Mouse (Mus musculus) forebrain, embryonic 10.5 days (tissue): ENCODE results near the gene Chad. TPM values are rescaled to one million over a fixed set of nuclear protein-coding genes. Genes with fewer than 3 reads are reported as not detected.

ENCODE experiments used
- DNase-seq: peaks from one replicate; pipeline ENCODE4 v3.0.0-alpha.2; 2017; ENCODE audit warnings: low spot score; ENCODE audit errors: extremely low spot score
- H3K27ac ChIP-seq: fragments of 300-500 bp; sonication (generic); 2 replicates; pipeline ENCODE4 v1.5.1; 2016; ENCODE audit warnings: mild to moderate bottlenecking
- H3K27me3 ChIP-seq: fragments of 300-500 bp; sonication (generic); 2 replicates; pipeline ENCODE4 v1.6.1; 2016; ENCODE audit warnings: mild to moderate bottlenecking; ENCODE audit not compliant: poor library complexity, severe bottlenecking
- H3K36me3 ChIP-seq: fragments of 300-500 bp; sonication (generic); replicated peaks from 2 replicates; pipeline ENCODE4 v1.6.1; 2016; ENCODE audit warnings: mild to moderate bottlenecking, moderate library complexity
- H3K4me1 ChIP-seq: fragments of 300-500 bp; sonication (generic); 2 replicates; pipeline ENCODE4 v1.6.1; 2016
- H3K4me3 ChIP-seq: fragments of 300-500 bp; sonication (generic); 2 replicates; pipeline ENCODE4 v1.5.1; 2016; ENCODE audit warnings: mild to moderate bottlenecking, moderate library complexity
- H3K9me3 ChIP-seq: fragments of 300-500 bp; sonication (generic); 2 replicates; pipeline ENCODE4 v1.6.1; 2016; ENCODE audit warnings: mild to moderate bottlenecking, moderate library complexity
- WGBS: fragments of 180-500 bp; shearing (Covaris S2); methylation state at CpG from one replicate; pipeline ENCODE4 v1.1.7; 2016; 5-methylcytosine and 5-hydroxymethylcytosine counted together
- polyA plus RNA-seq: library from polyadenylated mRNA; unstranded; fragments of >200 nt; fragmentation: Nextera tagmentation; extraction: Ambion mirVana; gene quantifications from 2 replicates; pipeline ENCODE4 v1.2.1, GENCODE M21; 2016

The Chad gene
- 0.09 and 0.21 TPM in 2 replicates for polyA plus RNA-seq

DNA sequence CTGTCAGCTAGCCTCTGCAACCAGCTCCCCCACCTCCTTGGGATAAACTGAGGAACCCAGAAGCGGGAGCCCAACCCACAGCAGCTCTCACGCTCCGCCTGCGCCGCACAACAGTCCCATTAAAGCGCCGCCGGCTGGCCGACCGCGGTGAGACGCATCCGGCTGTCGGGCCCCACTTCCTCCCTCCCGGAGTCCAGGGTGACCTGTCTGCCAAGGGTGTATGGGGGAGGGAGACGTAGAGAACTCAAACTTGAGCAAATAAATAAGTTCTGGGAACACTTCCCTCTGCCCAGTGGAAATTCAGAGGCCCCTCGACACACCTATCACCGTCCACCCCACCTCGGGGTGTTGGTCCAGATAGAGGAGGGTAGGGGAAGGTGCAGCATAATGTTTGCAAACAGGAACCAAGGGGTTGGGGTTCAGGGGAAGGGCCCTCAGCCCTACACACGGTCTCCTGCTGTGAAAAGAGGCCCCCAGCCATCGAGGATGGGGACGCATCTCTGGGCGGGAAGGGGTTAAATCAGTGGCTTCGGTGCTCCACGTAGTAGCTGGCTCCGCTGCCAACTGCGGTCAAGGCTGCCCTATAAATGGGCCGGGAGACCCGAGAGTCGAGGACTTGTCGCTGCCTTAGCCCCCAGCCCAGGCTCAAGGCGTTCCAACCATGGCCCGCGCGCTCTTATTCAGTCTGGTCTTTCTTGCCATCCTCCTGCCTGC is at the start of gene Chad:
Gene Chad (plus strand): TSS at position 611 of the 714 bp plus-strand sequence.
- 2% methylated on average over 35 of the region's 35 CpGs for WGBS
- Histone ChIP-seq H3K36me3 (peaks cover 18% of the 10 kb centered on the region), H3K4me1 (peaks cover 21% of the 10 kb centered on the region), H3K27me3 (peaks cover 40% of the 10 kb centered on the region), H3K9me3 (no peaks in the 10 kb centered on the region), H3K27ac (peak within 1 kb of the TSS; percentile 68), H3K4me3 (peak within 1 kb of the TSS; percentile 41)
- DNase-seq, result peak; percentile 51

- peaks cover 8% of the 10 kb centered on the region for H3K27me3 ChIP-seq
- WGBS, result under 1% methylated on average over 42 of the region's 42 CpGs
- peak; percentile 80 for DNase-seq
- H3K4me1 ChIP-seq, result peaks cover 42% of the 10 kb centered on the region
- no peaks in the 10 kb centered on the region for H3K36me3 ChIP-seq
- H3K9me3 ChIP-seq, result no peaks in the 10 kb centered on the region
- peak within 1 kb of the TSS; percentile 87 for H3K27ac ChIP-seq
- peak within 1 kb of the TSS; percentile 73 for H3K4me3 ChIP-seq
Measured at GRCm38 (mm10) chr11:94521219-94521843, 43.5 kb upstream of the Chad start, which contains the start of gene Mycbpap. TSS of gene Mycbpap (minus strand) at chr11:94521742.

- H3K4me1 ChIP-seq, result peaks cover 28% of the 10 kb centered on the region
- H3K4me3 ChIP-seq, result no peak overlapping the region
- H3K27ac ChIP-seq, result no peak overlapping the region
- no peaks in the 10 kb centered on the region for H3K9me3 ChIP-seq
- no peak for DNase-seq
- 50% methylated on average over 9 of the region's 9 CpGs for WGBS
- H3K36me3 ChIP-seq, result no peaks in the 10 kb centered on the region
- H3K27me3 ChIP-seq, result peaks cover 8% of the 10 kb centered on the region
Measured at GRCm38 (mm10) chr11:94526171-94526879, 38.5 kb upstream of the Chad start.

DNA sequence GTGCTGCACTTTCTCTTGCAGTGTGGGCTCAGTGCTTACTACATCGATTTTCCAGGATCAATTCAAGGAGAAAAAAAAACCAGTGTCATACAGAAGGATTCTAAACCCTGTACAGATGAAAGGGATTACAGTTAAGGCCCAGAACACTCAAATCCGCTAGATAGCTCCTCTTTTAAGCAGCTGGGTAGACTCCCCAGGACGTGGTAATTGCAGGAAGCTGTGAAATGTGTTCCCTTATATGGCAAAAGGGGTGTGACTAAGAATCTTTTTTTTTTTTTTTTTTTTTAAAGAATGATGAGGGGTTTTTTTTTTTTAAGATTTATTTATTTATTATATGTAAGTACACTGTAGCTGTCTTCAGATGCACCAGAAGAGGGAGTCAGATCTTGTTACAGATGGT is 36.0 kb upstream of the Chad start:
- no peaks in the 10 kb centered on the region for H3K36me3 ChIP-seq
- H3K9me3 ChIP-seq, result no peaks in the 10 kb centered on the region
- no peak for DNase-seq
- no peaks in the 10 kb centered on the region for H3K27me3 ChIP-seq
- WGBS, result 54% methylated on average over 3 of the region's 3 CpGs
- H3K4me3 ChIP-seq, result no peak overlapping the region
- no peak overlapping the region for H3K27ac ChIP-seq
- H3K4me1 ChIP-seq, result peaks cover 21% of the 10 kb centered on the region

DNA sequence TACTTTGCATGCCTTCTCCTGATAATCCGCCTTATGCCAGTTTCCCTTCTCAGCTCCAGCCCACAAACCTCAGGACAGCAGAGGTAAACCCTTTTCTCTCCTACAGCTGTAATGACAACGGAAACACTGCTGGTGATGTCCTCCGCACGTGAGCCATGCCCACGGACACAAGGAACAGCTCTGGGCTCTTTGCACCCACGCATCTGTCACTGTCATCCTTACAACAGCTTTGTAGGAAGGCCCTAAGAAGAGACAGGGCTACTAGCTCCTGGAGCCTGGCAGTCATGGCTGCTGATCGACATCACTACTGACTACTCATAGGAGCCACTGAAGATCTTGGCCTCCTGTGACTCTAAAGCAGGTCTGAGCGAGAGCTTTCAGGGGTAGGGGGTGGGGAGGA is 31.7 kb upstream of the Chad start:
- no peak for DNase-seq
- H3K36me3 ChIP-seq, result no peaks in the 10 kb centered on the region
- no peaks in the 10 kb centered on the region for H3K27me3 ChIP-seq
- H3K4me1 ChIP-seq, result no peaks in the 10 kb centered on the region
- H3K27ac ChIP-seq, result no peak overlapping the region
- H3K9me3 ChIP-seq, result no peaks in the 10 kb centered on the region
- no peak overlapping the region for H3K4me3 ChIP-seq
- 85% methylated on average over 8 of the region's 8 CpGs for WGBS

GRCm38 (mm10) chr11:94538733-94539292 is 26.0 kb upstream of the Chad start:
- 67% methylated on average over 8 of the region's 8 CpGs for WGBS
- Histone ChIP-seq H3K27me3 (no peaks in the 10 kb centered on the region), H3K27ac (no peak overlapping the region), H3K4me3 (no peak overlapping the region), H3K9me3 (no peaks in the 10 kb centered on the region), H3K36me3 (peaks cover 14% of the 10 kb centered on the region), H3K4me1 (0 out of 2 replicates have a peak, but pooled peaks cover under 1% of the 10 kb centered on the region)
- no peak for DNase-seq

DNA sequence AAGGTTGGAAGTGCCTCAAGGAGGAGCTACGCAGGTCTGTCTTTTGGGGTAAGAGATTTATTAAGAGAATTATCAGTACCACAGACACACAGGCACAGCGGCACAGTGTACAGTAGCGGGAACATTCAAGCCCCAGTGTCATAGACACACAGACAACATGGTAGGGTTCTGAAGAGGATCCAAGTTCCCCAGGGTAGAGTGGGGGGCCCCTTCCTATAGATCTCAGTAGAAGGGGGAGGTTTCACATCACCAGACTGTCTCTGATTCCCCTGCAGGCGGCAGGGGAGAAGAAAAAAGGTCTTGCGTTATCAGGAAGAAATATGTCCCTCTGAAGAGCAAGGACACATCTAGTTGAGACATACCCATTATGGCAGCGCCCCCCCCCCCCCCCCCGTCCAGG is 25.1 kb upstream of the Chad start:
- WGBS, result 86% methylated on average over 7 of the region's 7 CpGs
- Histone ChIP-seq H3K27ac (no peak overlapping the region), H3K9me3 (no peaks in the 10 kb centered on the region), H3K4me1 (peaks cover 10% of the 10 kb centered on the region), H3K4me3 (no peak overlapping the region), H3K27me3 (no peaks in the 10 kb centered on the region), H3K36me3 (peaks cover 14% of the 10 kb centered on the region)
- no peak for DNase-seq

DNA sequence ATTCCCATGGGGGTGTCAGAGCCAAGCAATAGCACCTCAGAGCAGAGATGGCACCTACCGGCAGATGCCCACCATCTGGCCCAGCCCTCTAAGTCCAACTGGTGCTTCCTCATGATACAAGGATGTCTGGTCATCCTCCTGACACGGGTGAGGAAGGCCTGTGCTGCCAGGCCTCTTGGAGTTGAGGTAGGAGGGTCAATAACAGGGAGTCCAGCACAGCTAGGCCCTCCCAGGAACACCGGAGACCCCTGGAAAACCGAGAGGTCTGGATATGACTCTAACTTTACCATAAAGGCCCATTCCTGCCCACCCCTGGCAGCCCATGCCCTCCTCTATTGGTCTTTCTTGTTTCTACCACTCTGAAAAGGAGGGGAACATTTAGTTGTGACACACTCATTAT is 22.4 kb upstream of the Chad start:
- Histone ChIP-seq H3K4me3 (no peak overlapping the region), H3K36me3 (peaks cover 14% of the 10 kb centered on the region), H3K27ac (no peak overlapping the region), H3K27me3 (no peaks in the 10 kb centered on the region), H3K9me3 (no peaks in the 10 kb centered on the region), H3K4me1 (peaks cover 12% of the 10 kb centered on the region)
- WGBS, result 86% methylated on average over 4 of the region's 4 CpGs
- DNase-seq, result no peak

- no peak for DNase-seq
- Histone ChIP-seq H3K36me3 (peaks cover 14% of the 10 kb centered on the region), H3K4me1 (peaks cover 17% of the 10 kb centered on the region), H3K4me3 (no peak overlapping the region), H3K27me3 (no peaks in the 10 kb centered on the region; the same call in 1 of the 2 replicates), H3K9me3 (no peaks in the 10 kb centered on the region), H3K27ac (no peak overlapping the region)
- 86% methylated on average over 12 of the region's 12 CpGs for WGBS
Measured at GRCm38 (mm10) chr11:94543344-94543743, 21.5 kb upstream of the Chad start.

GRCm38 (mm10) chr11:94543932-94544331 is 20.9 kb upstream of the Chad start:
- H3K27ac ChIP-seq, result no peak overlapping the region
- H3K36me3 ChIP-seq, result peaks cover 14% of the 10 kb centered on the region
- no peaks in the 10 kb centered on the region; the same call in 1 of the 2 replicates for H3K27me3 ChIP-seq
- peak overlapping the region; percentile 23; the same call in 1 of the 2 replicates for H3K4me3 ChIP-seq
- H3K9me3 ChIP-seq, result no peaks in the 10 kb centered on the region
- DNase-seq, result peak; percentile 65
- H3K4me1 ChIP-seq, result peaks cover 22% of the 10 kb centered on the region
- WGBS, result 45% methylated on average over 9 of the region's 9 CpGs

- WGBS, result 53% methylated on average over 18 of the region's 18 CpGs
- DNase-seq, result no peak
- H3K9me3 ChIP-seq, result no peaks in the 10 kb centered on the region
- peaks cover 27% of the 10 kb centered on the region for H3K4me1 ChIP-seq
- H3K27ac ChIP-seq, result no peak overlapping the region
- H3K4me3 ChIP-seq, result peak overlapping the region; percentile 23; the same call in 1 of the 2 replicates
- H3K36me3 ChIP-seq, result peaks cover 14% of the 10 kb centered on the region
- H3K27me3 ChIP-seq, result no peaks in the 10 kb centered on the region; the same call in 1 of the 2 replicates
Measured at GRCm38 (mm10) chr11:94544422-94544821, 20.4 kb upstream of the Chad start.

DNA sequence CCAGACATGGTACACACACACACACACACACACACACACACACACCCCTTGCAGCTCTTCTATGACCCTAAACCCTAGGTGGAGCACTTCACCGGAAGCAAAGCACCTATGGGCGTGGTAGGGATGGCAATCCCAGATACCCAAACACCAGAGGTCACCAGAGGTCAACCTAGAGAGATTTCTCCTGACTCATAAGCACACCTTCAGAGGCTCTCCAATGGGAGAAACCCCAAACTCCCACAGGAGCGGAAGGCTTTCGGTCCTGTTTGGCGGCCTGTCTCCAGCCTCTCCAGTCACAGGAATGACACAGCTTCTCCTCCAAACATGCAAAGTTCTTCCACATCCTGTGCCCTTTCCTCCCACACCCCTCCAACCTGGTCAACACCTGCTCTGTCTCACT is 18.5 kb upstream of the Chad start:
- Histone ChIP-seq H3K27ac (no peak overlapping the region), H3K27me3 (no peaks in the 10 kb centered on the region; the same call in 1 of the 2 replicates), H3K4me3 (no peak overlapping the region), H3K36me3 (peaks cover 14% of the 10 kb centered on the region), H3K9me3 (no peaks in the 10 kb centered on the region; the same call in 1 of the 2 replicates), H3K4me1 (peaks cover 28% of the 10 kb centered on the region)
- DNase-seq, result no peak
- WGBS, result 94% methylated on average over 5 of the region's 5 CpGs
